Mouse (Mus musculus): Measurements from ENCODE around the gene Cracr2a. TPM values are rescaled to one million over a fixed set of nuclear protein-coding genes. Genes with fewer than 3 reads are reported as not detected.

Gene Cracr2a
- polyA plus RNA-seq, 1 experiment from 2014 or later = 0.32 TPM

Other genes with a start within 250 kb of the Cracr2a start
- gene Parp11, start 114.5 kb upstream of the Cracr2a start, polyA plus RNA-seq (2015; fragmentation: Nextera tagmentation; extraction: Ambion mirVana) = 83.5 and 89.7 TPM in 2 replicates
- gene Prmt8, start 208.1 kb downstream of the Cracr2a start, polyA plus RNA-seq (2015; fragmentation: Nextera tagmentation; extraction: Ambion mirVana) = 28.4 and 31.4 TPM in 2 replicates